Mouse (Mus musculus): ENCODE results near the gene Ptgfrn. TPM values are rescaled to one million over a fixed set of nuclear protein-coding genes. Genes with fewer than 3 reads are reported as not detected.

Gene Ptgfrn
- polyA plus RNA-seq, 1 experiment, result 62.8 TPM

DNA sequence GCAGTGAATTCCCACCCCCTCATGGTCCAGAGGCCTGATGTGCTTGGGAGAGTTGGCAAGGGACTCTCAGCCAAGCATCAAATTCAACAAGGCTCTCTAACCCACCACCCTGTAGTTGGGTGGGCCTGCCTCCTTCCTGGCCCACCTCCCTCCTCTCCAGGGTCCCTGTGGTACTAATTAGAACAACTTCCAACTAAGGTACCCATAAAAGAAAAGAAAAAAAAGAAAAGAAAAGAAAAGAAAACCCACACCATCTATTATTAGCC, 693 bp upstream of the Ptgfrn start:
- H3ac ChIP-seq (ENCODE audit: control insufficient read depth, insufficient read length), result peak overlapping the region; percentile 42
- no peaks in the 10 kb centered on the region for H3K36me3 ChIP-seq (ENCODE audit: control insufficient read depth, insufficient read depth)
- no peaks in the 10 kb centered on the region for H3K27me3 ChIP-seq (ENCODE audit: control insufficient read depth, insufficient read depth, insufficient read length)
- H3K79me2 ChIP-seq (ENCODE audit: control insufficient read depth, insufficient read depth), result peaks cover 20% of the 10 kb centered on the region
- peak overlapping the region; percentile 32 for H3K4me3 ChIP-seq
- TF ChIP-seq E2F4 (IDR thresholded peaks at IDR 0.05; ENCODE audit: insufficient read depth) (no peak), MYOD1 (IDR thresholded peaks at IDR 0.05; ENCODE audit: control insufficient read depth in 1 of 3, insufficient read length in 2 of 3, low read depth in 2 of 3) (no peak), USF1 (IDR thresholded peaks at IDR 0.05; ENCODE audit: low read depth) (no peak), SRF (IDR thresholded peaks at IDR 0.05; ENCODE audit: control insufficient read depth, insufficient read length, low read depth) (no peak), TCF3 (IDR thresholded peaks at IDR 0.05; ENCODE audit: insufficient read length, low read depth) (no peak), POLR2A (IDR thresholded peaks at IDR 0.05; ENCODE audit: insufficient read length, low read depth) (no peak), MYOG (IDR thresholded peaks at IDR 0.05; ENCODE audit: control insufficient read depth in 1 of 3, insufficient read depth in 1 of 3, insufficient read length in 2 of 3, low read depth in 2 of 3) (no peak), MAX (IDR thresholded peaks at IDR 0.05; ENCODE audit: low read depth) (no peak), REST (IDR thresholded peaks at IDR 0.05; ENCODE audit: insufficient read depth, insufficient read length) (no peak), TCF12 (IDR thresholded peaks at IDR 0.05; ENCODE audit: insufficient read depth, poor library complexity, severe bottlenecking) (no peak), CEBPB (IDR thresholded peaks at IDR 0.05; ENCODE audit: insufficient read depth, poor library complexity, severe bottlenecking) (no peak), POLR2AphosphoS2 (IDR thresholded peaks at IDR 0.05; ENCODE audit: insufficient read length, low read depth) (no peak)
- H3K4me2 ChIP-seq (ENCODE audit: low read depth), result peak overlapping the region; percentile 73

DNA sequence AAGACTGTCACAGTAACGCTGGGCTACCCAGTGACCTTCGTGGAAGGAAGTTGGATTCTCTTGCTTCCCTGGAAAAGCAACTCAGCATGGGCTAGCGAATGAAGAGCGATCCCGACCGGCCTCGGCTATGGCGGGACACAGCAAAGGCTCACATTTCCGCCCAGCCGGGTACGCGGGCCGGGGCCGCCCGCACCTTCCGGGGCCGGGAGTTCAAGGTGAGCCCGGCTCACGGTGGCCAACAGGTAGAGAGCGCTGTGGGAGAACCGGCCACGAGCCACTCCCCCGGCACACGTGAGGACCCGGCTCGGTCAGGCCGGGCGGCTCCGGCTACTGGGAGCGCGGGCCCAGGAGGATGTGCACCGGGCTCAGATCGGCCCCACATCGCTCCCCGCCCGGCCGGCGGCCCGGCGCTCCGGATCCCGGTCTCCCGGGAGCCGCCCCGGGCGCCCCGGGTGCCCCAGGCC, 488 bp downstream of the Ptgfrn start:
- Histone ChIP-seq H3K36me3 (ENCODE audit: control insufficient read depth, insufficient read depth) (no peaks in the 10 kb centered on the region), H3K27me3 (ENCODE audit: control insufficient read depth, insufficient read depth, insufficient read length) (no peaks in the 10 kb centered on the region), H3K79me2 (ENCODE audit: control insufficient read depth, insufficient read depth) (peaks cover 22% of the 10 kb centered on the region), H3K4me3 (peak overlapping the region; percentile 32), H3K4me2 (ENCODE audit: low read depth) (peak overlapping the region; percentile 74), H3ac (ENCODE audit: control insufficient read depth, insufficient read length) (peak overlapping the region; percentile 42)
- TF ChIP-seq MYOG (IDR thresholded peaks at IDR 0.05; ENCODE audit: control insufficient read depth in 1 of 3, insufficient read depth in 1 of 3, insufficient read length in 2 of 3, low read depth in 2 of 3), result no peak
- TF ChIP-seq REST (IDR thresholded peaks at IDR 0.05; ENCODE audit: insufficient read depth, insufficient read length), result no peak
- no peak for TF ChIP-seq TCF12 (IDR thresholded peaks at IDR 0.05; ENCODE audit: insufficient read depth, poor library complexity, severe bottlenecking)
- no peak for TF ChIP-seq CEBPB (IDR thresholded peaks at IDR 0.05; ENCODE audit: insufficient read depth, poor library complexity, severe bottlenecking)
- no peak for TF ChIP-seq SRF (IDR thresholded peaks at IDR 0.05; ENCODE audit: control insufficient read depth, insufficient read length, low read depth)
- no peak for TF ChIP-seq POLR2A (IDR thresholded peaks at IDR 0.05; ENCODE audit: insufficient read length, low read depth)
- TF ChIP-seq POLR2AphosphoS2 (IDR thresholded peaks at IDR 0.05; ENCODE audit: insufficient read length, low read depth), result no peak
- TF ChIP-seq E2F4 (IDR thresholded peaks at IDR 0.05; ENCODE audit: insufficient read depth), result no peak
- no peak for TF ChIP-seq MAX (IDR thresholded peaks at IDR 0.05; ENCODE audit: low read depth)
- TF ChIP-seq TCF3 (IDR thresholded peaks at IDR 0.05; ENCODE audit: insufficient read length, low read depth), result no peak
- no peak for TF ChIP-seq MYOD1 (IDR thresholded peaks at IDR 0.05; ENCODE audit: control insufficient read depth in 1 of 3, insufficient read length in 2 of 3, low read depth in 2 of 3)
- TF ChIP-seq USF1 (IDR thresholded peaks at IDR 0.05; ENCODE audit: low read depth), result no peak

DNA sequence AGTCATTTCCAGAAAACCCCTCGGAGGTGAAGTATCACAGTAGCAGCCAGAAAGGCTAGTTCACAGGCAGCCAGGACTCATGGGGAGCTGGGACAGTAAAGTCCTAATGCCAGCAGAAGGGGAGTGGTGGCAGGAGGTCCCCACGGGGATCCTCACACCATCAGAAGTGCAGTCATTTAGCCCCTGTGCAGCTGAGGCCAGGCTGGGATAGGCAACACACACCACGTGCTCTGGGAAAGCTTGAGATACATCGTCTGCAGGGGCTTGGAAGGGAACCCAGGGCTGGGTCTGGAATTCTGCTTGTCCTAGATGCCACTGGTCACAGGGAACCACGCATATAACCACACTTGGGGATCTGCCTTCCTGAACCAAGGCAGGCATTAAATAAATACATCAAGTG, 1.2 kb downstream of the Ptgfrn start:
- peak overlapping the region; percentile 32 for H3K4me3 ChIP-seq
- no peaks in the 10 kb centered on the region for H3K27me3 ChIP-seq (ENCODE audit: control insufficient read depth, insufficient read depth, insufficient read length)
- H3ac ChIP-seq (ENCODE audit: control insufficient read depth, insufficient read length), result no peak overlapping the region
- peak overlapping the region; percentile 74 for H3K4me2 ChIP-seq (ENCODE audit: low read depth)
- H3K79me2 ChIP-seq (ENCODE audit: control insufficient read depth, insufficient read depth), result peaks cover 26% of the 10 kb centered on the region
- no peak for TF ChIP-seq MYOD1 (IDR thresholded peaks at IDR 0.05; ENCODE audit: control insufficient read depth in 1 of 3, insufficient read length in 2 of 3, low read depth in 2 of 3)
- TF ChIP-seq MAX (IDR thresholded peaks at IDR 0.05; ENCODE audit: low read depth), result no peak
- TF ChIP-seq CEBPB (IDR thresholded peaks at IDR 0.05; ENCODE audit: insufficient read depth, poor library complexity, severe bottlenecking), result no peak
- no peak for TF ChIP-seq E2F4 (IDR thresholded peaks at IDR 0.05; ENCODE audit: insufficient read depth)
- peak; percentile 32 for TF ChIP-seq USF1 (IDR thresholded peaks at IDR 0.05; ENCODE audit: low read depth)
- no peak for TF ChIP-seq TCF12 (IDR thresholded peaks at IDR 0.05; ENCODE audit: insufficient read depth, poor library complexity, severe bottlenecking)
- no peaks in the 10 kb centered on the region for H3K36me3 ChIP-seq (ENCODE audit: control insufficient read depth, insufficient read depth)

DNA sequence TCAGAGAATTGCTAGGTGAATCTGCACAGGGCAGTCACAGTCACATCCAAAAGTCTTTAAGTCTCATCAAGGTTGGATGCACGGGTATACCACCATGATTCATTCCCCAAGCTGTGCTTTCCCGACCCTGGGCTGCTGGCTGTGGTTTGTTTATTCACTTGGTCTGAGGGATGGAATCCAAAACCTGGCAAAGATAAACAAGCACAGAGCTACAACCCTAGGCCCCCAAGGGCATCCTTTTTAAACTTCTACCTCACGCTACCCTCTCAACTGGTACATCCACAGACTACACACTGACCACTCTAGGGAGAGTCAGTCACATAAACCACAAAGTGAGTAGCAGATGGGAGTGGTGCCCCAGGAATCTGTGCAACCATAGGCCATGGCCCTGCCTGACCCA, 1.8 kb downstream of the Ptgfrn start:
- H3K27me3 ChIP-seq (ENCODE audit: control insufficient read depth, insufficient read depth, insufficient read length), result no peaks in the 10 kb centered on the region
- H3K79me2 ChIP-seq (ENCODE audit: control insufficient read depth, insufficient read depth), result peaks cover 28% of the 10 kb centered on the region
- H3K36me3 ChIP-seq (ENCODE audit: control insufficient read depth, insufficient read depth), result no peaks in the 10 kb centered on the region
- peak overlapping the region; percentile 32 for H3K4me3 ChIP-seq
- H3ac ChIP-seq (ENCODE audit: control insufficient read depth, insufficient read length), result no peak overlapping the region
- no peak for TF ChIP-seq POLR2AphosphoS2 (IDR thresholded peaks at IDR 0.05; ENCODE audit: insufficient read length, low read depth)
- no peak for TF ChIP-seq MYOG (IDR thresholded peaks at IDR 0.05; ENCODE audit: control insufficient read depth in 1 of 3, insufficient read depth in 1 of 3, insufficient read length in 2 of 3, low read depth in 2 of 3)
- TF ChIP-seq MAX (IDR thresholded peaks at IDR 0.05; ENCODE audit: low read depth), result no peak
- TF ChIP-seq TCF12 (IDR thresholded peaks at IDR 0.05; ENCODE audit: insufficient read depth, poor library complexity, severe bottlenecking), result no peak
- TF ChIP-seq SRF (IDR thresholded peaks at IDR 0.05; ENCODE audit: control insufficient read depth, insufficient read length, low read depth), result no peak
- no peak for TF ChIP-seq E2F4 (IDR thresholded peaks at IDR 0.05; ENCODE audit: insufficient read depth)
- TF ChIP-seq CEBPB (IDR thresholded peaks at IDR 0.05; ENCODE audit: insufficient read depth, poor library complexity, severe bottlenecking), result no peak
- peak overlapping the region; percentile 74 for H3K4me2 ChIP-seq (ENCODE audit: low read depth)

DNA sequence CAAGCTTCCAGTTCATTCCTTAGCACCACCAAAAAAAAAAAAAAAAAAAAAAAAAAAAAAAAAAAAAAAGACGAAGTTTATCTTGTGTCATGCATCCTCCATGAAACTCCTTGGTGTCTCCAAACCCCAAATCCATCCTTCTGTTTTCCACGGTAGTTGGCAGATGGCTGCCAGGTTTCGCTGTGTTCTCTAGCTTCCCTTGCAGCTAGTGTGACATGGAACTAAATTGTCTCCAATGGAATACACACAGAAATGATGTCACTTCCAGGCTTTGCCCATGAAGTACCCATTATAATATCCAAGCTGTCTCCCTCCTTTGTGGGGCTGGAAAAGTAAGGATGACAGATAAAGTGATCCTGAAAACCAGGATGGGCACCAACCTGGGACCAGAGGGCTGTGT, 3.8 kb downstream of the Ptgfrn start:
- Histone ChIP-seq H3K4me3 (no peak overlapping the region), H3K27me3 (ENCODE audit: control insufficient read depth, insufficient read depth, insufficient read length) (no peaks in the 10 kb centered on the region)
- TF ChIP-seq CEBPB (IDR thresholded peaks at IDR 0.05; ENCODE audit: insufficient read depth, poor library complexity, severe bottlenecking), result no peak
- TF ChIP-seq MYOD1 (IDR thresholded peaks at IDR 0.05; ENCODE audit: control insufficient read depth in 1 of 3, insufficient read length in 2 of 3, low read depth in 2 of 3), result no peak
- no peak for TF ChIP-seq USF1 (IDR thresholded peaks at IDR 0.05; ENCODE audit: low read depth)
- no peak for TF ChIP-seq POLR2A (IDR thresholded peaks at IDR 0.05; ENCODE audit: insufficient read length, low read depth)
- TF ChIP-seq TCF3 (IDR thresholded peaks at IDR 0.05; ENCODE audit: insufficient read length, low read depth), result no peak
- no peak for TF ChIP-seq E2F4 (IDR thresholded peaks at IDR 0.05; ENCODE audit: insufficient read depth)
- no peak for TF ChIP-seq MAX (IDR thresholded peaks at IDR 0.05; ENCODE audit: low read depth)
- TF ChIP-seq POLR2AphosphoS2 (IDR thresholded peaks at IDR 0.05; ENCODE audit: insufficient read length, low read depth), result no peak
- no peak for TF ChIP-seq MYOG (IDR thresholded peaks at IDR 0.05; ENCODE audit: control insufficient read depth in 1 of 3, insufficient read depth in 1 of 3, insufficient read length in 2 of 3, low read depth in 2 of 3)
- no peak for TF ChIP-seq REST (IDR thresholded peaks at IDR 0.05; ENCODE audit: insufficient read depth, insufficient read length)
- no peak for TF ChIP-seq TCF12 (IDR thresholded peaks at IDR 0.05; ENCODE audit: insufficient read depth, poor library complexity, severe bottlenecking)
- no peak for TF ChIP-seq SRF (IDR thresholded peaks at IDR 0.05; ENCODE audit: control insufficient read depth, insufficient read length, low read depth)

More for the DNA sequence above, 3.8 kb downstream of the Ptgfrn start:
- Histone ChIP-seq H3ac (ENCODE audit: control insufficient read depth, insufficient read length) (no peak overlapping the region), H3K4me2 (ENCODE audit: low read depth) (no peak overlapping the region), H3K79me2 (ENCODE audit: control insufficient read depth, insufficient read depth) (peaks cover 43% of the 10 kb centered on the region), H3K36me3 (ENCODE audit: control insufficient read depth, insufficient read depth) (no peaks in the 10 kb centered on the region)

Measured in myocyte (in vitro differentiated cells).